Mouse (Mus musculus) Muller cell, postnatal 12 days (primary cell): ENCODE measurements at regions not wholly inside any gene's neighbourhood (a gene's known extent, or its start where the extent isn't known, plus 50 kb on each side); places are given as distances from the start of the nearest gene placed in this dataset.

Experiments
- DNase-seq: peaks from one replicate; pipeline ENCODE4 v3.0.0-alpha.2; 2015; ENCODE audit errors: inconsistent ontology term

GRCm38 (mm10) chr11:93808431-93808830, 77.1 kb downstream of the Utp18 start:
- no peak for DNase-seq

GRCm38 (mm10) chr11:93807205-93807604, 78.4 kb downstream of the Utp18 start:
- no peak for DNase-seq

GRCm38 (mm10) chr11:93771143-93771940, 114.2 kb downstream of the Utp18 start:
- peak; percentile 5 for DNase-seq

GRCm38 (mm10) chr11:93765961-93766360, 119.6 kb downstream of the Utp18 start:
- no peak for DNase-seq

GRCm38 (mm10) chr11:93762832-93763530, 122.6 kb downstream of the Utp18 start:
- peak; percentile 45 for DNase-seq

- DNase-seq: no peak
These were observed 127.7 kb downstream of the Utp18 start for GRCm38 (mm10) chr11:93757825-93758224.

- DNase-seq: no peak
These were observed 148.9 kb downstream of the Utp18 start for GRCm38 (mm10) chr11:93736618-93737017.

- peak; percentile 21 for DNase-seq
These were observed 151.9 kb downstream of the Utp18 start for GRCm38 (mm10) chr11:93733568-93734185.

GRCm38 (mm10) chr11:93729119-93729518, 156.4 kb downstream of the Utp18 start:
- DNase-seq: no peak

GRCm38 (mm10) chr11:93725242-93725641, 160.3 kb downstream of the Utp18 start:
- DNase-seq: peak; percentile 3

- no peak for DNase-seq
These were observed 166.4 kb downstream of the Utp18 start for GRCm38 (mm10) chr11:93719141-93719540.

GRCm38 (mm10) chr11:93709686-93710085, 175.9 kb downstream of the Utp18 start:
- no peak for DNase-seq

- DNase-seq: no peak
These were observed 188.5 kb downstream of the Utp18 start for GRCm38 (mm10) chr11:93696982-93697541.

GRCm38 (mm10) chr11:93696096-93696890, 189.3 kb downstream of the Utp18 start:
- no peak for DNase-seq

- DNase-seq: peak; percentile 72
These were observed 201.9 kb downstream of the Utp18 start for GRCm38 (mm10) chr11:93683691-93684090.

- DNase-seq: no peak
These were observed 209.3 kb downstream of the Utp18 start for GRCm38 (mm10) chr11:93676299-93676698.

- no peak for DNase-seq
These were observed 213.5 kb downstream of the Utp18 start for GRCm38 (mm10) chr11:93672025-93672424.

- no peak for DNase-seq
These were observed 223.9 kb downstream of the Utp18 start for GRCm38 (mm10) chr11:93661657-93662056.

GRCm38 (mm10) chr11:93660379-93660778, 225.2 kb downstream of the Utp18 start:
- DNase-seq: no peak

GRCm38 (mm10) chr11:93658719-93659118, 226.8 kb downstream of the Utp18 start:
- no peak for DNase-seq

GRCm38 (mm10) chr11:93655602-93656239, 229.8 kb downstream of the Utp18 start:
- DNase-seq: no peak
